Mouse (Mus musculus) midbrain, postnatal 0 days (tissue): ENCODE results near the gene Slc30a5. TPM values are rescaled to one million over a fixed set of nuclear protein-coding genes. Genes with fewer than 3 reads are reported as not detected.
"Not testable (repeated sequence)": the region's sequence is repeated elsewhere in the genome, so short reads cannot be mapped to it uniquely, and the experiment has no call there.

Source experiments
- ATAC-seq: fragments of 200-750 bp; cut with Nextera tagmentation; 2 replicates; pipeline ENCODE4 v1.8.0; 2017; ENCODE audit warnings: moderate number of reproducible peaks, mild to moderate bottlenecking, moderate TSS enrichment, moderate library complexity; ENCODE audit not compliant: low FRiP score
- DNase-seq: peaks from one replicate; pipeline ENCODE4 v3.0.0-alpha.2; 2015; ENCODE audit warnings: low spot score
- H3K27ac ChIP-seq: fragments of 300-500 bp; sonication (generic); 2 replicates; pipeline ENCODE4 v1.5.1; 2014; ENCODE audit warnings: low read depth, mild to moderate bottlenecking, low read length, mixed read lengths
- H3K27me3 ChIP-seq: fragments of 300-500 bp; sonication (generic); 2 replicates; pipeline ENCODE4 v1.6.1; 2014; ENCODE audit warnings: low read length, control low read depth, mixed read lengths; ENCODE audit not compliant: insufficient read depth
- H3K36me3 ChIP-seq: fragments of 300-500 bp; sonication (generic); 2 replicates; pipeline ENCODE4 v1.6.1; 2014; ENCODE audit warnings: low read length, control low read depth, mixed read lengths; ENCODE audit not compliant: insufficient read depth
- H3K4me1 ChIP-seq: fragments of 300-500 bp; sonication (generic); 2 replicates; pipeline ENCODE4 v1.6.1; 2014; ENCODE audit warnings: mild to moderate bottlenecking, control low read depth, antibody characterized with exemption, low read length, mixed read lengths; ENCODE audit not compliant: insufficient read depth
- H3K4me2 ChIP-seq: fragments of 300-500 bp; sonication (generic); 2 replicates; pipeline ENCODE4 v1.6.1; 2014; ENCODE audit warnings: low read depth, mild to moderate bottlenecking, low read length, mixed read lengths; ENCODE audit not compliant: poor library complexity, severe bottlenecking
- H3K4me3 ChIP-seq: fragments of 300-500 bp; sonication (generic); 2 replicates; pipeline ENCODE4 v1.5.1; 2014; ENCODE audit warnings: low read depth, mild to moderate bottlenecking, low read length, moderate library complexity
- H3K9ac ChIP-seq: fragments of 300-500 bp; sonication (generic); replicated peaks from 2 replicates; pipeline ENCODE4 v1.6.1; 2014; ENCODE audit warnings: mild to moderate bottlenecking, low read length, moderate library complexity, mixed read lengths; ENCODE audit not compliant: poor library complexity, severe bottlenecking
- H3K9me3 ChIP-seq: fragments of 300-500 bp; sonication (generic); 2 replicates; pipeline ENCODE4 v1.6.1; 2016; ENCODE audit warnings: low read length, control low read depth
- CTCF ChIP-seq: IDR thresholded peaks from 2 replicates; pipeline ENCODE4 v1.5.1; 2016; ENCODE audit warnings: antibody characterized with exemption, mild to moderate bottlenecking
- WGBS: fragments of 180-500 bp; shearing (Covaris S2); extraction: QIAGEN DNeasy Blood & Tissue Kit; methylation state at CpG from one replicate; pipeline ENCODE4 v1.1.7; 2014; 5-methylcytosine and 5-hydroxymethylcytosine counted together
- polyA plus RNA-seq: library from polyadenylated mRNA; unstranded; fragments of >200 nt; fragmentation: Nextera tagmentation; extraction: Ambion mirVana; gene quantifications from 2 replicates; pipeline ENCODE4 v1.2.1, GENCODE M21; 2015
- total RNA-seq: library from RNA; depleted of rRNA; stranded (reverse); fragments of >200 nt; gene quantifications from 2 replicates; pipeline ENCODE4 v1.2.3, GENCODE M21; 2014

The Slc30a5 gene
- total and polyA plus RNA-seq, 2 experiments from 2014 or later = 21.7 to 41.7 TPM

DNA sequence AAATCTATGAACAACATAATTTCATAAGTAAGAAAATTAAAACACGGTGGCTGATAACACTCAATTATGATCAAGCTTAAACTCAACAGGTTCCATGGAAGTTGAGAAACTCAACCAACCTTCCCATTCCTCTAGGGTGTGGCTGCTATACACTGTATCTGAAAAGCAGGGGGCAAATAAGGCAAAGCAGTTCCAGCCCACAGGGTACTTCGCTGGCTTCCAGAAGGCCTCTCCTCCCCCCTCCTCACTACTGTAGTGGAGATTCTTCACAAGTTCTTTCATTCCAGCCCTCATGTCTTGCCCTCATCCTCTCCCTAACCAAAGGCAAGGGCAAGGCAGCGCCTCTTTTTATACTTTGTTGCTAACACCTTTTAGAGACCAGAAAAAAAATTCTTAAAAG is 9.4 kb downstream of the Slc30a5 start:
- Histone ChIP-seq H3K27ac (no peak overlapping the region), H3K27me3 (no peaks in the 10 kb centered on the region), H3K9me3 (no peaks in the 10 kb centered on the region), H3K4me2 (no peak overlapping the region), H3K4me3 (no peak overlapping the region), H3K36me3 (peaks cover 31% of the 10 kb centered on the region), H3K9ac (no peak overlapping the region), H3K4me1 (no peaks in the 10 kb centered on the region)
- no peak for TF ChIP-seq CTCF
- ATAC-seq (no peak), DNase-seq (no peak)
- 96% methylated on average over 3 of the region's 3 CpGs for WGBS

DNA sequence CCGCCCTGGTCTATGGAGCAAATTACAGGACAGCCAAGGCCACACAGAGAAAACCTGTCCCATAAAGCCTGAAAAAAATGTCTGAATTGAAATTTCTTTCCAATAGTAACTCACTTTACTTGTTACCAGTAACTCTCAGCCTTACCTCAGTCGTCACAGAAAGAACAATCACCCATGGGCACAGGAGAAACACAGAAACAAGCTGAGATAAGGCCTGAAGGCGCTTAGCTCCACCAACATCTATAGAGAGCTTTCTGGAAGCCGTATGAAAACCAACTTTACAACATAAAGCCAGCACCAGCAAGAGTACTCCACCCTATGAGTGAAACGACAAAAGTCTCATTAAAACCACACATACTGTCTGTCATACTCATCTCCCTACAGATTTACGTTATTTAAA is 18.8 kb downstream of the Slc30a5 start:
- TF ChIP-seq CTCF = no peak
- H3K4me3 ChIP-seq = no peak overlapping the region

DNA sequence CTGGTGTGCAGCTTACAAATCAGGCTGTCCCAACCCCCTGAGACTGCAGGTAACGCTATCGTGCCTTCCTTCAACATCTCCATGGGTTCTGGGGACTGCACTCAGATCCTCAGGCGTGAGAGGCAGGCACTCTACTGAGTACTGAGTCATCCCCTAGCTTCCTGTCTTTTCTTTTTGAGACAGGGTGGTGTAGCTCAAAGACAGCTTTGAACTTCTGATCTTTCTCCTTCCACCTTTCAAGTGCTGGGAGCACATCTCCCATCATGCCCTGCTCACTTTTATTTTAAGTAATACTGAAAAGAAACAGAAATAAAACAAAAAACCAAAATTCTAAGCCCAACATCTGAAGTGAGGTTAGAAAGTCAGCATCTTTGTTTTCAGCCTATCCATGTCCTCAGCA is 27.5 kb downstream of the Slc30a5 start:
- Histone ChIP-seq H3K9ac (no peak overlapping the region), H3K27ac (no peak overlapping the region), H3K4me3 (no peak overlapping the region), H3K4me1 (no peaks in the 10 kb centered on the region), H3K27me3 (no peaks in the 10 kb centered on the region), H3K9me3 (no peaks in the 10 kb centered on the region), H3K4me2 (no peak overlapping the region), H3K36me3 (peaks cover 48% of the 10 kb centered on the region)
- TF ChIP-seq CTCF = no peak
- WGBS = 87% methylated on average over 3 of the region's 3 CpGs
- DNase-seq (no peak), ATAC-seq (no peak)

More for the DNA sequence above, 18.8 kb downstream of the Slc30a5 start:
- Histone ChIP-seq H3K4me1 (no peaks in the 10 kb centered on the region), H3K9ac (no peak overlapping the region), H3K4me2 (no peak overlapping the region), H3K36me3 (peaks cover 28% of the 10 kb centered on the region), H3K9me3 (no peaks in the 10 kb centered on the region), H3K27ac (no peak overlapping the region), H3K27me3 (no peaks in the 10 kb centered on the region)
- ATAC-seq (no peak), DNase-seq (no peak)
- 93% methylated on average over 6 of the region's 6 CpGs for WGBS

DNA sequence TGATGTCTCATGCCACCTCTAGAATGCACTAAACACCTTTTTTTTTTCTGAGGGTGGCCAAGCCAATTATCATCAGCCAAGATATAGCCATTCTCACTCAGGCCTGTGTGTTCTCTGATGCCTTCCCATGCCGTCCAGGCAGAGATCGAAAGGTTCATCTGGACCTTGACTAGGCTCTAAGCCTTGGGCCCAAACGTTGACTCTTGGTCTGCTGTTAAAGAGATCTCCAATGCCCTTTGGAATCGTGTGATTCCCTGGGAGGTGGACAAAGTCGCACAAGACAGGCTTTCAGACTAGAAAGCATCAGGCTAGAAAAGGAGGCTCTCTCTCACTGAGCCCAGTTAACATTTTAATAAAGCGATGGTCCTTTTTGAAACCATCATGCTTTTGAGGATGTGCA is 36.1 kb downstream of the Slc30a5 start:
- 90% methylated on average over 6 of the region's 6 CpGs for WGBS
- TF ChIP-seq CTCF = no peak
- H3K4me2 ChIP-seq = no peak overlapping the region

DNA sequence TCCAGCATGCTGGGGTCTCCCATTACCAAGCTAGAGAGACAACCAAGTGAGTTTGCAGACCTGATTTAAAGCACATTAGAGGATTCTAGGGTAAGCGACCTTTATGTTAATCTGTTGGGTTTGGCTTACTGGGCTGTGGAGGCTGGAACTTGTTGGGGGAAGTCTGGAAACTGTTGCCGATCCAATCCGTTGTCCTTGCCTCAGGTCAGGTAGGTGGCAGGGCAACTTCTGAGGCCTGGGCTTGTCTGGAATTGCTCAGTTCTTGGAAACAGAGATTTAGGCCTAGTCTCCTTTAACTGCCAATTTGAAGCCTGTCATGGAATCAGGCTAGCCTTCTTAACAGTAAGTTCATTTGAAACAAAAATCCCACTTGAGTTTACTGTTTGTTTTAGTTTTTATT is 44.1 kb downstream of the Slc30a5 start:
- no peak for ATAC-seq
- H3K4me1 ChIP-seq = no peaks in the 10 kb centered on the region
- H3K4me2 ChIP-seq = no peak overlapping the region
- WGBS = 85% methylated on average over 3 of the region's 3 CpGs
- no peak overlapping the region for H3K27ac ChIP-seq
- H3K9me3 ChIP-seq = no peaks in the 10 kb centered on the region
- no peak for TF ChIP-seq CTCF
- no peaks in the 10 kb centered on the region for H3K27me3 ChIP-seq
- no peak overlapping the region for H3K4me3 ChIP-seq
- H3K36me3 ChIP-seq = no peaks in the 10 kb centered on the region
- DNase-seq = no peak
- no peak overlapping the region for H3K9ac ChIP-seq

More for the DNA sequence above, 36.1 kb downstream of the Slc30a5 start:
- Histone ChIP-seq H3K9ac (no peak overlapping the region), H3K27ac (no peak overlapping the region), H3K4me3 (no peak overlapping the region), H3K36me3 (peaks cover 6% of the 10 kb centered on the region; the same call in 1 of the 2 replicates), H3K27me3 (no peaks in the 10 kb centered on the region), H3K4me1 (no peaks in the 10 kb centered on the region), H3K9me3 (no peaks in the 10 kb centered on the region)
- ATAC-seq = no peak
- DNase-seq = no peak

DNA sequence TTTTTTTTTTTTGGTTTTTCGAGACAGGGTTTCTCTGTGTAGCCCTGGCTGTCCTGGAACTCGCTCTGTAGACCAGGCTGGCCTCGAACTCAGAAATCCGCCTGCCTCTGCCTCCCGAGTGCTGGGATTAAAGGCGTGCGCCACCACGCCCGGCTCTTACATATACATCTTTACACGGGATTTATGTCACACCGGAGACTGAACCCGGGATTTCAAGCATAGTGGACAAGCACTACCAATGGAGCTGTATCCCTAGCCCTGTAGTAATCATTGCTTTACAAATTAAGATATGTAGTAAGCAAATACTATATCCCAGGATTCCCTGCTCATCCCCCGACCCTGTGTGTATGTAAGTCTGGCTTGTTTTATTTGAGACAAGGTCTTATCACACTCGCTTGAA is 45.2 kb downstream of the Slc30a5 start:
- not testable (repeated sequence) for H3K4me3 ChIP-seq, H3K27ac ChIP-seq, H3K4me1 ChIP-seq, H3K9ac ChIP-seq, ATAC-seq, DNase-seq, H3K27me3 ChIP-seq, H3K36me3 ChIP-seq, H3K4me2 ChIP-seq, H3K9me3 ChIP-seq
- WGBS = 97% methylated on average over 11 of the region's 14 CpGs
